Mouse (Mus musculus) liver, postnatal 0 days (tissue): ENCODE measurements around the gene 2310079G19Rik.

Experiments used
- CTCF ChIP-seq: sonication (generic); IDR thresholded peaks from 2 replicates; pipeline ENCODE4 v1.5.1; 2016; ENCODE audit warnings: antibody characterized with exemption, low read depth
- EP300 ChIP-seq: IDR thresholded peaks from 2 replicates; pipeline ENCODE4 v1.6.1; 2016; ENCODE audit warnings: antibody characterized with exemption, low read depth, mild to moderate bottlenecking

DNA sequence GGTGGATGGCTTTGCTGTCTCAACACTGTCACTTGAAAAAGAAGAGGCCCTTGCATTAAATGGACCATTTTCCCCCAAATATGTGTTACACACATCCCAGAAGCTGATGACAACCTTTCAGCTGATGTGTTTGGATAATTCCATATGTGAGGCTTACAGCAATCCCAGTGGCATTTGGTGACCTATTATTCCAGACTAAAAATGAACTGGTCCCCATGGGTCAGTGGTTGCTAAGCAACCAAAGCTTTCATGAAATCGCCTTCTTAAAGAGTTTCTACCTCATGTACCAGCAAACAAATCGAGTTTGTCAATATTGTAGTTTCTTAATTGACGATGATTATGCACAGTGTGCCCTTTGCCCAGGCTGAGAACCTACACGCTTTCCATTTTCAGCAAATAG is 14.8 kb downstream of the 2310079G19Rik start:
- no peak for TF ChIP-seq CTCF
- no peak for TF ChIP-seq EP300
